Mouse (Mus musculus) heart, postnatal 0 days (tissue): ENCODE results near the gene Ern1. TPM values are rescaled to one million over a fixed set of nuclear protein-coding genes. Genes with fewer than 3 reads are reported as not detected.

Experiments used
- ATAC-seq: fragments of 200-750 bp; cut with Nextera tagmentation; 2 replicates; pipeline ENCODE4 v1.8.0; 2017; ENCODE audit warnings: low read depth, moderate number of reproducible peaks, moderate library complexity; ENCODE audit not compliant: insufficient read depth
- DNase-seq: peaks from one replicate; pipeline ENCODE4 v3.0.0-alpha.2; 2016; ENCODE audit warnings: low spot score
- H3K27ac ChIP-seq: fragments of 300-500 bp; sonication (generic); 2 replicates; pipeline ENCODE4 v1.5.1; 2014; ENCODE audit warnings: low read depth, mild to moderate bottlenecking
- H3K27me3 ChIP-seq: fragments of 300-500 bp; sonication (generic); 2 replicates; pipeline ENCODE4 v1.6.1; 2014; ENCODE audit warnings: low read length, mixed read lengths; ENCODE audit not compliant: control insufficient read depth, insufficient read depth
- H3K36me3 ChIP-seq: fragments of 300-500 bp; sonication (generic); replicated peaks from 2 replicates; pipeline ENCODE4 v1.6.1; 2014; ENCODE audit warnings: low read length, mixed read lengths; ENCODE audit not compliant: control insufficient read depth, insufficient read depth
- H3K4me1 ChIP-seq: fragments of 300-500 bp; sonication (generic); 2 replicates; pipeline ENCODE4 v1.6.1; 2014; ENCODE audit warnings: antibody characterized with exemption; ENCODE audit not compliant: control insufficient read depth, insufficient read depth
- H3K4me2 ChIP-seq: fragments of 300-500 bp; sonication (generic); 2 replicates; pipeline ENCODE4 v1.6.1; 2014; ENCODE audit warnings: low read depth, mild to moderate bottlenecking, low read length, moderate library complexity
- H3K4me3 ChIP-seq: fragments of 300-500 bp; sonication (generic); 2 replicates; pipeline ENCODE4 v1.5.1; 2014; ENCODE audit warnings: low read depth, low read length
- H3K9ac ChIP-seq: fragments of 300-500 bp; sonication (generic); replicated peaks from 2 replicates; pipeline ENCODE4 v1.6.1; 2014; ENCODE audit warnings: low read depth, low read length, mixed read lengths
- H3K9me3 ChIP-seq: fragments of 300-500 bp; sonication (generic); replicated peaks from 2 replicates; pipeline ENCODE4 v1.6.1; 2016; ENCODE audit warnings: low read length; ENCODE audit not compliant: control insufficient read depth
- CTCF ChIP-seq: IDR thresholded peaks from 2 replicates; pipeline ENCODE4 v1.5.1; 2016; ENCODE audit warnings: antibody characterized with exemption, control low read depth, low read depth
- EP300 ChIP-seq: IDR thresholded peaks from 2 replicates; pipeline ENCODE4 v1.6.1; 2016; ENCODE audit warnings: antibody characterized with exemption, low read depth
- WGBS: fragments of 180-500 bp; shearing (Covaris S2); extraction: QIAGEN DNeasy Blood & Tissue Kit; methylation state at CpG from one replicate; pipeline ENCODE4 v1.1.7; 2014; 5-methylcytosine and 5-hydroxymethylcytosine counted together
- polyA plus RNA-seq: library from polyadenylated mRNA; unstranded; fragments of >200 nt; fragmentation: Nextera tagmentation; extraction: Ambion mirVana; gene quantifications from 2 replicates; pipeline ENCODE4 v1.2.1, GENCODE M21; 2015
- total RNA-seq: library from RNA; depleted of rRNA; stranded (reverse); fragments of >200 nt; gene quantifications from 2 replicates; pipeline ENCODE4 v1.2.3, GENCODE M21; 2014; ENCODE audit warnings: low replicate concordance

Gene Ern1
- total and polyA plus RNA-seq, 2 experiments from 2014 or later: 2.6 to 5.0 TPM

DNA sequence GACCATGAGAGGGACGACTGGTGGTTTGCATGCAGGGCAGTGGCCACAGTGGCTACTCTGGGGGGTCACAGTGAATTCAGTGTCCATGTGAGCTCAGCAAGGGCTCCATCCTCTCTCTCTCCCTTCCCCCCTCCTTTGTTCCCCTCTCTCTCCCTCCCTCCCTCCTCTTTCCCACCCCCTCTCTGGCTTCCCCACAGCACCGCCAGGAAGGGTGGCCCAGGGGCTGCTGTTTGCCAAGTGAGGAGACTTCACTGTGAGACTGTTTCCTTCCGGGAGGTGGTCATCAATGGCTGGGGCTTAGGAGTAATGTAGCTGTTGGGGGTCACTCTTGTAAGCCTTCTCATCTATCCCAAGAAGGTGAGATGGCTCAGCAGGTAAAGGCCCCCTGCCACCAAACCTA lies 32.8 kb upstream of the Ern1 start:
- H3K4me1 ChIP-seq: peaks cover 5% of the 10 kb centered on the region; the same call in 1 of the 2 replicates
- H3K4me3 ChIP-seq: no peak overlapping the region
- ATAC-seq (no peak), DNase-seq (no peak)
- no peak overlapping the region for H3K9ac ChIP-seq
- H3K27ac ChIP-seq: no peak overlapping the region
- H3K27me3 ChIP-seq: no peaks in the 10 kb centered on the region
- H3K9me3 ChIP-seq: no peaks in the 10 kb centered on the region
- no peak overlapping the region for H3K4me2 ChIP-seq
- no peak for TF ChIP-seq CTCF
- TF ChIP-seq EP300: no peak
- 66% methylated on average over 3 of the region's 3 CpGs for WGBS
- H3K36me3 ChIP-seq: peaks cover 18% of the 10 kb centered on the region; the same call in 1 of the 2 replicates

DNA sequence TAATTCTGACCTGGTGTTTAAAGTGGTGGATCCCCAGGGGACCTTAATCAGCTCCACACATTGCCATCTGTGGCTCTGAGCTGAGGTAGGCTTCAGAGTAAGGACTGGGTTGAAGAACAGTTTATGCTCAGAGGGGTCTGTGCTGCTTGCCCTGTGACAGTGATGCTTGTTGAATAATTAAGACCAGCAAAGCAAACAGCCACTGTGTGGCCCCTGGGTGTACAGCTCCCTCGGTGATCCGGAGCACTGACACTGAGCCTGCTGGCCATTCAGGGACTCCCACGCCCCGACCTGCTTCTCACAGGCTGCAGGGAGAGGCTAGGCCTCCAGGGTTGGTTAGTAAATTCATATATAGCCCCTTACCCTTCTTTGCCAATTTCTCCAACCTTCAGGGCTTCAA lies 31.9 kb upstream of the Ern1 start:
- Histone ChIP-seq H3K9me3 (no peaks in the 10 kb centered on the region), H3K9ac (no peak overlapping the region), H3K4me1 (peaks cover 5% of the 10 kb centered on the region; the same call in 1 of the 2 replicates), H3K27ac (no peak overlapping the region), H3K36me3 (peaks cover 10% of the 10 kb centered on the region; the same call in 1 of the 2 replicates), H3K27me3 (no peaks in the 10 kb centered on the region), H3K4me3 (no peak overlapping the region), H3K4me2 (no peak overlapping the region)
- no peak for TF ChIP-seq CTCF
- TF ChIP-seq EP300: no peak
- ATAC-seq: no peak
- DNase-seq: no peak
- WGBS: 81% methylated on average over 4 of the region's 4 CpGs

DNA sequence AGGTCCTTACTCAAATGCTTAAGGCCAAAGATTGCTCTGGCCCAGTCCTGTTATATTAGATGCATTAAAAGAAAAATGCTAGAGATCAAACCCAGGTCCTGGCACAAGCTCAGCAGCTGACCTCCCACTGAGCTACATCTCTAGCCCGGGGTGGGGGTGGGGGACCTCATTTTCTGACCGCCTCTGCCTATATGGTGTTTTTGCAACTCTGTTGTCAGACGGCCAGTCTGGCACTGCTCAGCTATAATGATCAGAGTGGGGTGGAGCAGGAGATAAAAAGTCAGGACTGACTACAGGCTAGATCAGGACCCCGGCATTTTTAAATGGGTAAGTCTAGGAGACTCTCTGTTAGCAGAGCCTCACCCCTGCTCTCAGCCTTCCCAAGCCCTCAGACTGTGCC lies 30.7 kb upstream of the Ern1 start:
- Histone ChIP-seq H3K4me3 (no peak overlapping the region), H3K4me1 (peaks cover 5% of the 10 kb centered on the region; the same call in 1 of the 2 replicates), H3K27ac (no peak overlapping the region), H3K27me3 (no peaks in the 10 kb centered on the region), H3K4me2 (no peak overlapping the region), H3K9me3 (no peaks in the 10 kb centered on the region), H3K9ac (no peak overlapping the region), H3K36me3 (peaks cover 4% of the 10 kb centered on the region; the same call in 1 of the 2 replicates)
- 46% methylated on average over 4 of the region's 4 CpGs for WGBS
- TF ChIP-seq CTCF (no peak), EP300 (no peak)
- no peak for DNase-seq
- ATAC-seq: no peak

DNA sequence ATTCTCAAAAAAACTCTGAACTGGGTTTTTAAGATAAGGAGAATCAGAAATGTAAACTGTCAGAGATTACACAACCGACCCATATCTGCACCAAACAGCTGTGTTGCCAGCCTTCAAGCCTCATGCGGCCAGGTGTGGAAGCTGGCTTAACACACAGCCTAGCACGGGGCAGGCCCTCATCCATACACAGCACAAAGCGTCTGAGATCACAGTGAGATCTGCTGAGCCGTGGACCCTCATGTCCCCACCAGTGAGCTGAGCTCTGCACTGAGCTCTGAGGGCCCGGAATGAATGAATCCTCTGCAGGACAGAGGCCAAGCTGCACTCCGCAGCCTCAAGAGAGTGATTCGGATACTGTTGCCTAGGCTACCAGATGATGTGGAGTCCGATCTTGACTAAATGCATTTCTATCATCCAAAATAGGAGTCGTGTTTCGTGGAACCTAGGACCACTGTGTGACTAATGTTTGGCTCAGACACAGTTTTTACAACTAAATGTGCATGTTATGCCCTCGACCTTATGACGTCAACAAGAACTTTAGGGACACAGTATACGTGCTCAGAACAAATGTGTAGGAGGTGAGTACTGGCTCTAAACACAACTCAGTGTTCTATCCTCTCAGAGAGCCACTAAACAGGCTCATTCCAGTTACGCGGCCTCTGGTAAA lies 27.6 kb upstream of the Ern1 start:
- Histone ChIP-seq H3K36me3 (peaks cover 11% of the 10 kb centered on the region), H3K4me1 (no peaks in the 10 kb centered on the region), H3K27ac (no peak overlapping the region), H3K4me3 (no peak overlapping the region), H3K9ac (no peak overlapping the region), H3K4me2 (no peak overlapping the region), H3K27me3 (no peaks in the 10 kb centered on the region), H3K9me3 (no peaks in the 10 kb centered on the region)
- DNase-seq: no peak
- no peak; the same call in 1 of the 2 replicates for ATAC-seq
- 72% methylated on average over 16 of the region's 16 CpGs for WGBS
- no peak for TF ChIP-seq CTCF
- TF ChIP-seq EP300: no peak

DNA sequence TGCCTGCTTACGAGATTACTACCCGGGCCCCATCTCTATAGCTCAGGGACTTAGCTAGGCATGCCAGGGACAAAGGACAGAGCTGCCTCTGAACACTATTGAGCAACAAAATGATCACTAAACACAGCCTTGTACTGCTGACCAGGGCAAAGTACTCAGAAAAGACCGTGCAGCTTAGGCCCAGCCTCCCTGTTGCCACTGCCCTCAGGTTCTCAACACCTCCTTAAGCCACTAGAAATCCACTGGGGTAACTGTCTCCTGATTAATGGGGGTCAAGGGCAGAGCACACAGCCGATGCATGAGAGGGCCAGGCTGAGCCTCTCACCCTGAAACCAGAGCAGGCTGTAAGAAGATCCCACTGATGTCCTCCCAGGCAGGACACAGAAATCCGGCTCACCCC lies 26.8 kb upstream of the Ern1 start:
- no peak overlapping the region for H3K4me3 ChIP-seq
- no peak overlapping the region for H3K27ac ChIP-seq
- no peaks in the 10 kb centered on the region for H3K27me3 ChIP-seq
- peaks cover 13% of the 10 kb centered on the region for H3K36me3 ChIP-seq
- DNase-seq: no peak
- no peaks in the 10 kb centered on the region for H3K4me1 ChIP-seq
- H3K4me2 ChIP-seq: no peak overlapping the region
- H3K9ac ChIP-seq: no peak overlapping the region
- ATAC-seq: no peak
- no peaks in the 10 kb centered on the region for H3K9me3 ChIP-seq
- 41% methylated on average over 5 of the region's 5 CpGs for WGBS
- TF ChIP-seq EP300: no peak
- no peak for TF ChIP-seq CTCF

DNA sequence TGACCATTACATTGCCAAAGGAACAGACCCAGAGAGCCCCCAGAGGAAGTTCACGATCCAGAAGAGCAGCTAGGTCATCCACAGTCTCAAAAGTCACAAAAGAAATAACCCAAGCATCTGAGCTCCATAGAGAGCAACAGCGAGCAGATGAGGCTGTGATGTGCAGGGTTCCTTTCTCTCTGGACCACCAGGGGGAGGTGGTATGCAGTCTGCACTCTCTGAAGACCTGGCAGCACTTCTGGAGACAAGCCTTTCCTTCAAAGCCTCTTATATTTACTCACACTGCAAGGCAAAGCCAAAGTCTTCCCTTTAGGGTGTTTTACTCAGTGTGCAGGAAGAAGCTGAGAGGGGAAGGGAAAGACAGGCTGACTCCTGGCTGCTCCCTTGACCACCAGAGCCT lies 25.5 kb upstream of the Ern1 start:
- no peaks in the 10 kb centered on the region for H3K9me3 ChIP-seq
- 39% methylated on average over 2 of the region's 2 CpGs for WGBS
- no peaks in the 10 kb centered on the region for H3K27me3 ChIP-seq
- DNase-seq (peak; percentile 73), ATAC-seq (0 out of 2 replicates have a peak, but pooled peaks have one; percentile 46)
- no peak overlapping the region for H3K4me3 ChIP-seq
- no peak overlapping the region for H3K9ac ChIP-seq
- H3K36me3 ChIP-seq: peaks cover 20% of the 10 kb centered on the region
- TF ChIP-seq EP300 (no peak), CTCF (peak; percentile 74)
- H3K27ac ChIP-seq: no peak overlapping the region
- H3K4me2 ChIP-seq: no peak overlapping the region
- H3K4me1 ChIP-seq: no peaks in the 10 kb centered on the region
